Mouse (Mus musculus) brain, embryonic 14.5 days (tissue): ENCODE data around the gene Gas6. TPM values are rescaled to one million over a fixed set of nuclear protein-coding genes. Genes with fewer than 3 reads are reported as not detected.

Source experiments
- DNase-seq: peaks from one replicate; pipeline ENCODE4 v3.0.0-alpha.2; 2011; ENCODE audit warnings: low read depth
- CTCF ChIP-seq: fragments of 200-500 bp; IDR thresholded peaks from 2 replicates; pipeline ENCODE4 v1.5.1; 2012; ENCODE audit warnings: inconsistent platforms, mild to moderate bottlenecking, moderate library complexity, borderline replicate concordance; ENCODE audit not compliant: insufficient read depth, insufficient read length; ENCODE audit errors: extremely low read depth
- POLR2A ChIP-seq: fragments of 200-500 bp; IDR thresholded peaks from 2 replicates; pipeline ENCODE4 v1.6.1; 2012; ENCODE audit warnings: mild to moderate bottlenecking, inconsistent platforms, borderline replicate concordance; ENCODE audit not compliant: poor library complexity, insufficient read depth, insufficient read length, severe bottlenecking; ENCODE audit errors: extremely low read depth
- polyA plus RNA-seq: library from polyadenylated mRNA; depleted of rRNA; stranded (reverse); fragments of >200 nt; gene quantifications from 2 replicates; pipeline ENCODE4 v1.2.3, GENCODE M21; 2012

Gas6 gene
- polyA plus RNA-seq, 1 experiment = 36.6 TPM

- no peak for DNase-seq
- TF ChIP-seq POLR2A (no peak), CTCF (no peak)
Observed at GRCm38 (mm10) chr8:13481596-13481995, 12.7 kb downstream of the Gas6 start.

DNA sequence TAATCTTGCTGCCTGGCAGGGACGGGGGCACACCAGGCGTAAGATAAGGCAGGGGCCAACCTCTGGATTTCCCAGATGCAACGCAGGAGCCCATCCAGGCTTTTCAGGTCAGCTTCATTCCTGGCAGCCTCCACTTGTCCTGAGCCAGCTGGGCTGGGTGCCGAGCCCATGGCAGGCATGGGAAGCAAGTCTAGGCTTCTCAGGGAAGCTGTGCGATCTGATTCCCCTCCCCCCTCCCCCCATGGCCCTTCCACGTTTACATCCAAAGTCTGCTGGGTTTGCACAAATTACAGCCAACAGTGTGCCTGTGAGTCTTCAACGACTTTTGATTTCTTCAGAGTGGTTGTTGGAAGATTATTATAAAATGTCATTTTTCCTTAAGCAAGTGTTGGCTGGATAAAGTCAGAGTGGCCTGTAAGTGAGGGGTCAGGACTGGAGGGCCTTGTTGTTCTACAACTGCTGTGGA, 13.2 kb downstream of the Gas6 start:
- DNase-seq = no peak
- TF ChIP-seq POLR2A (no peak), CTCF (no peak)

GRCm38 (mm10) chr8:13475892-13476291, 18.4 kb downstream of the Gas6 start:
- no peak for DNase-seq
- TF ChIP-seq POLR2A = no peak
- peak; percentile 29; the same call in 1 of the 2 replicates for TF ChIP-seq CTCF

DNA sequence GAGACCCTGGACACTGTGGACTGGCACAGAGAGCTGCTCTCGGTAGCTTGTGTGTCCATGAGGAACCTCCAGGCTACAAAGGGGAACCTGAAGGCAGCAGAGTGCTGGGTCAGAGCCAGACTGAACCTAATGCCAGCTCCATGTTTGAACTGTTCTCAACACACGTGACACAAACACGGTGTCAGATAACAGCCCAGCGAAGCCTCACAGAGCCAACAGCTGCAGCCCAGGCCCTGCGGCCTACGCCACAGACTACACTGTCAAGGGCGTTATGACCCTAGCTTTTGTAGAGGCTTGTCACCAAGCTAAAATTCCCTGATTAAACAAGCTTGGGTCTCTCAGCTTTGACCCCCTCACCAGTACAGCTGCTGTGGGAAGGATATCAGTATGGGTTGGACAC, 22.0 kb downstream of the Gas6 start:
- TF ChIP-seq POLR2A = no peak
- no peak for TF ChIP-seq CTCF
- DNase-seq = peak; percentile 14

DNA sequence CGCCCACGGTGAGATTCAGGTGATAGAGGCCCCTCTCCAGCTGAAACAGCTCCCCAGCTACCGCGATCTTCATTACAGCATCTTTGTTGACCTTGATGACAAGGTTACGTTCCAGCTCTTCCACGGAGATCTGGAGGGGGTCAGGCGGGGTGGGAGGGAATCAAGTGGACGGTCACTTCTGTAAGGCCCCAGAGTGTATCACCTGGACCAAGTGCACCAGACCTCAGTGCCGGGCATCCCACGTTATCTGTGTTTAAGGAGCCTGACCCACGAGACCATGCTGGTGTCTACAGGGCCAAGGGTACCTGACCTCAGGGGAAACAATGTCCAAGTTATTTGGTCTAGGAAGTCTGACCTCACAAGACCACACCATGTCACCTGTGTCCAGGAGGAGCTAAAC, 22.8 kb downstream of the Gas6 start:
- no peak for DNase-seq
- TF ChIP-seq CTCF (no peak), POLR2A (no peak)

GRCm38 (mm10) chr8:13468737-13469136, 25.6 kb downstream of the Gas6 start:
- TF ChIP-seq POLR2A = no peak
- no peak for TF ChIP-seq CTCF
- DNase-seq = peak; percentile 12

DNA sequence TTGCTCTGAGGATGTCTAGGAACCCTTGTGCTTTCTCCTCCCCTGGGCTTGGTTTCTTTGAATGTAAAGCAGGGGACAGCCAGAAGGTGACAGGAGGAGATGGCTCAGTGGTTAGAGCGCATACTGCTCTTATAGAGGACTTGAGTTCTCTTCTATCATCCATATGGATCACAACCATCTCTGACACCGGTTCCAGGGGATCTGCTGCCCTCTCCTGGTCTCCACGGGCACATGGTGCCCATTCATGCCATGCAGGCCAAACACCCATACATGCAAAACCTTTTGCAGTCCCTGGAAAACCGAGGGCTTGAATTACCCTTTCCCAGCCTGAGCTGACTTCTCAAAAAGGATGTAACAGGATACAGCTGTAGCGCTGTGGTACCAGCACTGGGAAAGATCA, 27.3 kb downstream of the Gas6 start:
- TF ChIP-seq CTCF (peak; percentile 62), POLR2A (no peak)
- DNase-seq = peak; percentile 30

- TF ChIP-seq POLR2A (no peak), CTCF (no peak)
- DNase-seq = no peak
Observed at GRCm38 (mm10) chr8:13465324-13465723, 29.0 kb downstream of the Gas6 start.

DNA sequence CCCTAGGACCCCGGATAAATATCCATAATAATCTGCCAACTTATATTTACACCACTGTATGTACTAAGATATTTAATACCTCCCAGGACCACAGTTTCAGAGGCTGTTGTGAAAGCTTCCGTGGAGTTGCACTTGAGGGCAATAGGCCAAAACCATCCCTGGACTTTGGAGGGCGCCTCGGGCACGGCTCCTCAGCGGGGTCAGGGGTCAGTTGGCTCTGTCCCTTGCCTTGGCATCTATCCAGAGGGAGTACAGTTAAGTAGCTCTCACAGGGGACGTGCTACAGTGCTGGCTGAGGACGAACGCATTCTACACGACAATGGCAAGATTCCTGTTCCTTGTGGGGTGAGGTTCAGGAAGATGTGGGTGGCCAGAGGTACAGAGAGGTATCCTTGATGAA, 31.9 kb downstream of the Gas6 start:
- no peak for DNase-seq
- TF ChIP-seq POLR2A = no peak
- no peak for TF ChIP-seq CTCF

DNA sequence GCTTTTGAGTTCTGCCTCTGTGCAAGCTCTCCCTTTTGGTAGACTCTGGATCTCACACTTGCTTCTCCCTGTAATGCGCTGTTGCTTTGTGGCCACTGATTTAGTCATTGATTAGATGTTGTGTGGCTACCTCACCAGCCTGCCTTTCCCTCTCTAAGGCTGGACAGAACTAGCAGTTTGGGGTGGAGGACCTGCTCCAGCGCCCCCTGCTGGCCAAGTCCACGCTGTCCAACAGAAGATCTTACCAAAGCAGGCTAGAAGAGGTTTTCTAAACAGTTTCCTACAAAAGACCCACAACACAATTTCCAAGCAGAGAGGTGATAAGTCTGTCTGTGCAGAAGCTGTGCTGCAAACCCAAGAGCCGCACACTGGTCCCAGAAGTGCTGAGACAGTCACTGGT, 32.4 kb downstream of the Gas6 start:
- DNase-seq = peak; percentile 67
- no peak for TF ChIP-seq POLR2A
- peak; percentile 86 for TF ChIP-seq CTCF

DNA sequence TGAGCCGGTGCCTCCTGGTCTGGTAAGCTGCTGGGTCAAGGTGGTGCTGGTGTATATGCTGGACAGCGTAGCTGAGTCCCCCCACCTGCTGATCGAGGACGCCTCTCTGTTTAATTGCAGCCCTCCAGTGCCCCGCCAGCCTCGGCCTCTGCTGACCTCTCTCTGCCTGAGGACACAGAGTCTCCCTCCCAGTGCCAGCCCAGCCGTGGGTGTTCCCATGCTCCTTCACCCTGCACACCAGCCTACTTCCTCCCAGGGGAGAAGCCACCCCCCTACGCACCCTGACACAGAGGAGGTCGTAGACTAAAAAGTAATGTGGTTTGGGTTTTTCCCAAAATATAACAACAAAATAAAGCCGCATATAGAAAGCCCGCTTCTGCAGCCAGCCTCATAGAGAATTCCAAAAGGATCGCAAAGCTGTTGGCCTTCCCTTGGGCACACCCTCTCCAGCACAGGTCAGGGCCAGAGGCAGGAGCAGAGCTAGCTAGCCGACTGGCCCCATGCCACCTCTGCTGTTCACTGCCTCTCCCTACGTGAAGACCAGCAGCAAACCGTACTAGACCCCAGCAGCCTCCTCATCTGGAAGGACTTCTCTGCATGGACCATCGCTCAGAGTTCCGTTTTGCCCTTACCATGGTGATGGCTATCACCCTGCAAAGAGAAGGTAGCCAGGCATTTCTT, 33.1 kb downstream of the Gas6 start:
- TF ChIP-seq POLR2A (no peak), CTCF (no peak)
- DNase-seq = no peak

- TF ChIP-seq CTCF = no peak
- no peak for TF ChIP-seq POLR2A
- DNase-seq = no peak
Observed at GRCm38 (mm10) chr8:13459431-13459830, 34.9 kb downstream of the Gas6 start.

DNA sequence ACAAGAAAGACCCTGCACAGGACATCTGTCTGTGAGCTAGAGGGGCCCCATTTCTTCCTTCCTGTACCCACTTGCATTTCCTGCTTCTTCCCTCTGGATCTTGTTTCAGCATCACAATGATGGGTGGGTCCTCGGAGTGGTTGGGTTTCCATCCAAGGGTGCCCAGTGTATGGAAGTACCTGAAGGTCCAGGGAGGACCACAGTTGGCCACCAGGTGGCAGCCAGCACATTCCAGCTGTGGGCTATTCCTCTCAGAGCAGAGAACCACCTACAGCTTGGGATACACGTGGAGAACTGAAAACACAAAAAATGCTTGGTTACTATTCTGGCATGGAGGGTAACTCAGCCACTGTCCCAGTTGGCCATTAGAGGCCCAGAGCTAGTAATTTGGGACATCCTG, 39.0 kb downstream of the Gas6 start:
- TF ChIP-seq CTCF = peak; percentile 79
- no peak for TF ChIP-seq POLR2A
- peak; percentile 60 for DNase-seq
